Mouse (Mus musculus) adrenal gland, adult 18-20 months (tissue): ENCODE data around the gene Slc38a10. TPM values are rescaled to one million over a fixed set of nuclear protein-coding genes. Genes with fewer than 3 reads are reported as not detected.
A peak's percentile ranks its signal among the peaks of the same experiment; 100 is the strongest.

Experiments used
- DNase-seq, 2 experiments: peaks; one replicate each; pipeline ENCODE4 v3.0.0; 2021 to 2022; ENCODE audit warnings: low spot score in 2 of 2
- total RNA-seq, 2 experiments: library from RNA; stranded (reverse); gene quantifications; 1 replicate in 1 of 2; 2 replicates in 1 of 2; pipeline ENCODE4 v1.2.3; 2021

Gene Slc38a10
- total RNA-seq, 2 experiments from 2014 or later: 147 to 177 TPM

DNA sequence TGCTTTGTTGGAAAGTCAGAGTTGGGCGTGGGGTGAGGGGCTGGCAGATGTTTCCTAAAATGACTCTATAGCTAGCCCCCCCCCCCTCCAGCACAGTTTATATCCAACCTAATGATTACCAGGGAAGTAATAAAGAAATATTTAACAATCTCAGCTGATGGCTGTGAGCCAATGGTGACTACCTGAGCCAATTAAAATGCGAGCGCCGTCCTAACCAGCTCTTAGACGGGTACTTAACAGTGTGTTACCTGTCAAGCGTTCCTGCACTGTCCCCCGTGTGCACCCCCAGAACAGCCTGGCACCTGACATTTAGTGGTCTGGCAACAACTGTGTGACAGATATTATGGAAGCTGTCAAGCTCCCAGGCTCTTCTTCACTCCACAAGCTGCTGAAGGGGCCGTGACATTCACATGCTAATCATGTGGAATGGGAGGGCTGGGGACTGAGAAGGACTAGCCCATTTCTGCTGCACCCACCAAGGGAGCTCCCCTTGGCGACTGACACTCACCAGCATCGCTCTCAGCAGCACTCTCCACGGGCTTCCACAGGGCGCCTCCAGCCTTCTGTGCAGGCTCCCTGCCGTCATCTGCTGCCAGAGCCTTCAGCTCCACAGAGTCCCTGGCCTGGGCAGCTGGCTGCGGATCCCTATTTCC, 41.5 kb downstream of the Slc38a10 start:
- no peak for DNase-seq

DNA sequence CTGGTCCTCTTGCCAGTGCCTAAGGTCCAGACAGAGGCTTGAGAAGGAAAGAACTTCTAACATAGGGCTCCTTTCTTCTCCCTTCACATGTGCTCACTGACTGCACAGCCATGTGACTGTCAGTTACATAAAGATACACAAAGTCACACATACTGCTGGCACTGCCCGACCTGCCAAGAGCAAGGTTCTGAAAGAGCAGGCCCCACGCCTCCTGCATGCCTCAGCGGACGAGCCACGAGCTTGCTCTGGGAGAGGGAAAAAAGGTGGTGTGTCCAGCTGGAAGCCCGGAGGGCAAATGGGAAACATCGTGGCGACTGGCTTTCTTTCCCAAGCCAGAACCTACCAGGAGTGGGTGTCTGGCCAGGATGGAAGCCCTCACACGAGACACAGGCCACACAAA, 43.4 kb downstream of the Slc38a10 start:
- no peak for DNase-seq

DNA sequence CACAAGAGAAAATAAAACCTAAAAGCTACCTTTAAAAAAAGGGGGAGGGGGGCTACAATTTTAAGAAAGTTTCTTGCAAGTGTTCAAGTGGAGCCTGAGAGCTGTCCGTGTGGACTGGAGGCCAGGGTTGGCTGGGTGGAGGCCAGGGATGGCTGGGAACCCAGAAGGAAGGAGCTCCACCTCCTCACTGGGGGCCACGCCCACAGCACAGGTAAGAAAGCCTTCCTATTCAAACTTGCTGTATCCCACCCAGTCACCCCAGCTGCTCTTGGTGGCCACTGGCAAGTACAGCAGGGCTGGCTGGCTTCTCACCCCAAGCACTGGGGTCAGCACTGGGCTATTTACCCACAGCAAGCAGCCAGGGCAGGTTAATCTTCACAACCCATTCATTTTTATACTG, 44.1 kb downstream of the Slc38a10 start:
- DNase-seq: no peak

DNA sequence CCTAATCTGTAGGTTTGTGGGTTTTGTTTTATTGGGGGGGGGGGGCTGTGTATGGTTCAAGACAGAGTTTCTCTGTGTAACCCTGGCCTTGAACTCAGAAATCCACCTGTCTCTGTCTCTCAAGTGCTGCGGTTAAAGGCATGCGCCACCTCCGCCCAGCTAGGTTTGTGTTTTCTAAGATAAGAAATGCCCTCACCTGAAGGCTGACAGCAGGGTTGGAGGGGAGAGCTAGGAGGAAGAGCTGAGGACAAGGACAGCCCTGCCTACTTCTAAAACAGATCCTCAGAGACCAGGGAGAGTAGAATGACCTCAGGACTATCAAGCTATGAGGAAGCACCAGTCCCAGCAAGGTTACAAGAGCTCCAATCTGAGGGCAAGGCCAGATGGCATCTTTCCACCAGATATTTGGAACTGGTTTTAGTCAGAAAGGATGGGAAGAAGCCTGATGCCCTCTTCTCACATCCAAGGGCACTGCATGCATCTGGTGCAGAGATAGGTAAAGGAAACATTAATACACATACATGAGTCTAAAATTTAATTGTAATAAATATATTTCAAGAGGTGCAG, 47.6 kb downstream of the Slc38a10 start:
- no peak for DNase-seq

DNA sequence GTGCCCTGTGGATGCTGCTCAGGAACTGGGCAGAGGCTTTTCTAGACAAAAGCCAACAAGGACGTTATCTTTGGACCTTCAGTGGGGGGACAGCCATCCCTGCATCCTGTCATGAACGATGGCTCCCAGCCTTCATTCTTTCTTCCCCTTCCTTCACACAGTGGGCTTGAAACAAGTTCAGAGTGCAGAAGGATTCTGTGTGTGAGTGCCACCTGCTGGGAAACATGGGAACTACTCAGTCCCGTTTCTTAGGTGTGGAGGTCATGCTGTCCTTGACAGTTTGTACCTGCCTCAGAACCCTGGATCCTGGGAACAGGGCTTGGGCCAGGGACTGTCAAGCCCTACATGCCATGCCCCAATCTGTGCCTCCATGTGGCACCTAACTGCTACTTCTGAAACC, 50.1 kb downstream of the Slc38a10 start:
- DNase-seq: peak; percentile 39 to 59

DNA sequence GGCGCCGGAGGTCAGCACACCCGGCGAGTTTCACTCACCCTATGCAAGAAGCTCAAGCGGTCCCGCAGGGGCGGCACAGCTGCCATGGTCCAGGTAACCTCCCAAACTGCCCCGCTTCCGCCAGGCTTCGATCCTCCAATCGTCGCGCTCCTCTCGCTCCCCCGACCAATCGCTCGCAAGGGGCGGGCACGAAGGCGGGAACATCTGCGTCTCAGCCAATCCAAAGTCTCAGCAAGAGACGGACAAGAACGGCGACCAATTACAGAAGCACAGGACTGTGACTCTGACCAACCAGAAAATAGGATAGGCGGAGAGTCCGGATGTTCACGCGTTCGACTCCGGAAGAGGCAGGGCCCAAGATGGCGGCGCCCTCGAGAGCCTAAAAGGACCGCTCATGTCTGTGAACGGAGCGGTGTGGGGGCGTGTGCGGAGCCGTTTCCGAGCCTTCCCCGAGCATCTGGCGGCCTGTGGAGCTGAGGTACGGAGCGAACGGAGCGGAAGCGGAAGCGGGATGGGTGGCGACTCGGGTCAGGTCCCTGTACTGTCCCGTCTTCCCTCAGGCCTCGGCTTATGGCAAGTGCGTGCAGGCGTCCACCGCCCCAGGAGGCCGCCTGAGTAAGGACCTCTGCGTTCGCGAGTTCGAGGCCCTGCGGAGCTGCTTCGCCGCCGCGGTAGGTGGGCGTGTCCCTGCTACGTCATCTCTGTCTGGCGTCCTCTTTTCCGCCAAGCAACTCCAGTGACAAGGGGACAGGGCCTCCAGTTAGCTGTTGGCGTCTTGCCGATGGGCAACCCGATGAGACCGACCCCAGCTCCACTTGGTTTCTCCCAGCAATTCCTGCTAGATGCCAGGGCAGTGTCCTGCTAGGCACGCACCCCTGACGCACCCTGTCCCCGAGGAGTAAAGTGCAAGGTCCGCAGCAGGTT, 52.3 kb downstream of the Slc38a10 start, which contains the start of the genes Tepsin and Ndufaf8:
Gene Tepsin, minus strand, starts transcription at position 144 of the 924 bp plus-strand sequence.
Gene Ndufaf8, plus strand, starts transcription at position 341 of the 924 bp plus-strand sequence.
- DNase-seq: peak; percentile 98 to 99

DNA sequence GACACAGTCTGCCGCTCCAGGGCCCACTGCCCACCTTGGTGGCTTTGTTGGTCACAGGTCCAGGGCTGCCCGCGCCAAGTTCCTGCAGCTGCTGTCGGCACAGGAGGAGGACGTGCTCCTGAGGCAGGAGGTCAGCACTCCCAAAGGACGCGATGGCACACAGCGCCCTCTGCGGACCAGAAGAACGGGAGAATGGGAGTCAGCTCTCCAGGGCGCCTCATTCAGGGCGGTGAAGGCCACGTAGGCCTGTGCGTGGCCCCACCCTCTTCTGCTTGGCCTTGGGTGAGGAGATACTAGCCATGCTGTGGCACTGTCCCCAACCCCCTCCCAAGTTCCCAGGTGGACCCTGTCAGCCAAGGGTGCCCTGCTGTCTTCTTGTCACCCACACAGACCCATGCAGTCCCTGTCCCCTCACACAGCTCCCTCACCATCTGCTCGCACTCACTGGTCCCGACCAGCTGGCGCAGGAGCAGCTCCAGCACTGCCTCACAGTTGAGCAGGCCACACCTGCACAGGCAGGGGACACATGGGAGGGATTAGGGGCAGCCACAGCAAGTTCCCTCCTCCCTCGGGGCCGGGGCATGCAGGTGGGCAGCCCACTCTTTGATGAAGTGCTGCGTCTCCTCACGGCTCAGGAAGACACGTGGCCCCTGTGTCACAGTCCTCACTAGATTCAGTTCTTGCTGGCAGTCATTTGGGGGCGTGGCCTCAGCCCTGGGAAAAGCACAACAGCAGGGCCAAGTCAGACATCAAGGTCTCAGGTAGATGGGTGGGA, 58.1 kb downstream of the Slc38a10 start:
- peak in 1 of 2 experiments; percentile 59 for DNase-seq

DNA sequence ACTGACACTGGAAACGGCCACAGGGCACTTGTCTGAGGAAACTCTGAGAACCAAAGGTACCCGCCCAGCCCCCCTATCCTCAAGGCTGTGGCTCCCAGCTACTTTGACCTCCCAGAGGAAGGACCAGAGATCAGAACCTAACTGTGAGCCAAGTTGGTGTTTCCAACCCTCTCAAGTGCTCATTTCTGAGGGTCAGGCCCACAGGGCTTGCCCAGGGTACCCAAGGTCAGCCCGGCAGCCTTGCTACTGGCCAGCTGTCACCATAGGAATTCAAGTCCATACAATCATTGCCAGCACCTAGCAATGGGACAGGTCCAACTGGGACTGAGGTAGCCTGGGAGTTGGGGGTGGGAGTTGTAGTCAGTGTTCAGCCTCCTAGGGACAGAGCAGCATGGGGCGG, 60.5 kb downstream of the Slc38a10 start:
- no peak for DNase-seq

DNA sequence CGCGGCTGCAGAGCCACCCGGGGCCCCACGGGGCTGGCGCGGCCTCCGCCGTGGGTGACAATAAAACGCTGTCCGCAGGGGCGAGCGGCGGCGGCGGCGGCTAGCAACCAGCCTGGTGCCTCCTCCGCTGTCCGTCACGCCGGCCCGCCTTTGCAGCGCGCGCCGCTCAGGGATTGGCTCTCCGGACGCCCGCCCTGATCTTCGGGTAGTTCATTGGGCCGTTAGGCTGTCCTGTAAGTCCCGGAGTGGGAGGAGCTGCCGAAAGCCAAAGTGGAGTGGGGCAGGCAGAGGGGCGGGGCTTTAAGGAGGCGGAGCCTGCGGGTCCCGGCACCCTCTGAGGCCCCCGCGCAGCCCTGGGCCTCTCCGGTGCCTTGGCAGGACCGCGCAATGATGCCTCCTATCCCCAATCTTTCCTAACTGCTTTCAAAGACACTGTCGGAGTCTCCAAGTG, 64.4 kb downstream of the Slc38a10 start, which contains the start of gene Cep131:
Gene Cep131, minus strand, starts transcription at position 126 of the 451 bp plus-strand sequence.
- peak; percentile 96 for DNase-seq

DNA sequence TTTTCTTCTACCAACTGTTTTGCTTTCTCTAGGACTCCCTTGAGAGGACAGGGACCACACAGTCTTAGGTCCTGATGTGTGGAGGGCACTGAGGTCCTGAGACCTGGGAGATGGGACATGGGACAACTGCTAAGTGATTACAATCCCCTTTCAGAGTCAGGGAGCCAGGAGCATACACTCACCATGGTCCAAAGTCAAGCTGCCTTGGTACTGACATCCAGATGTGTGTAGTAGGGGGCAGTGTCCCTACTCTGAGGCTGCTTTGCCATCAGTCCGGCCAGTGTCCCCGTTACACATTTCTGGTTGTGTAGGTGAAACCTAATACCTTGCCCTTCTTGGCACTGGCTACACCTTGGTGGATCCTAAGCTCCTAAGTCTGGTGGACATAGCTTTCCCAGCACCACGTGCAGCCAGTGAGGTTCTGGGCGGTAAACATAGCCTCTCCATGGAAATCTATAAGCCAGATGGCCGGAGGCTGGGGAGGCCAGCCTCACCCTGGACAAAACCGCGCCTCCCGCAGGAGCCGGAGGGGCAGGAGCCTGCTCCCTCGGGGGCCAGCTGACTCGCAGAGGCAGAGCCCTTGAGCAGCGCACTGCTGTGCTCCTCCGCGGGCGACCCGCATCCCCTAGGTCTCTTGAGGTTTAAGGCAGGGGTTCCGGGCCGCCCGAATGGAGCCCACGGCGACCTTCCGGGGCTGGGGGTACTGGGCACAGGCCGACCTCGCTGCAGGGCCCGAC, 65.1 kb downstream of the Slc38a10 start:
- peak; percentile 40 to 45 for DNase-seq

DNA sequence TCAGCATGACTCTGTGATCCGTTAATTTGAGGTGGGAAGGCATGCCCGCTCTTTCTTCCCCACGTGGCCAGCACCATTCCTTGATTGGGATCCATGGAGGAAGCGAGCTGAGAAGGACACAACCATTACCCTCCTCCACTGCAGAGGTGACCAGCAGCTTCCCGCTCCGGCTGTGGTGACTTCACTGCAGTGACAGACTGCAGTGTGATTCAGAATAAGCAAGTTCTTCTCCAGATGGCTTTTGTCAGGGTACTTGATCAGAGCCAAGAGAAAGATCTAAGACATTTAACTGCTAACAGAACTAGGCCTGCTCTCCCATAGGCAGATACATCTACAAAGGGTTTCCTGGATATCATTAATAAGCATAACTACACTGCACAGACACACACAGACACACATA, 70.9 kb downstream of the Slc38a10 start:
- no peak for DNase-seq

DNA sequence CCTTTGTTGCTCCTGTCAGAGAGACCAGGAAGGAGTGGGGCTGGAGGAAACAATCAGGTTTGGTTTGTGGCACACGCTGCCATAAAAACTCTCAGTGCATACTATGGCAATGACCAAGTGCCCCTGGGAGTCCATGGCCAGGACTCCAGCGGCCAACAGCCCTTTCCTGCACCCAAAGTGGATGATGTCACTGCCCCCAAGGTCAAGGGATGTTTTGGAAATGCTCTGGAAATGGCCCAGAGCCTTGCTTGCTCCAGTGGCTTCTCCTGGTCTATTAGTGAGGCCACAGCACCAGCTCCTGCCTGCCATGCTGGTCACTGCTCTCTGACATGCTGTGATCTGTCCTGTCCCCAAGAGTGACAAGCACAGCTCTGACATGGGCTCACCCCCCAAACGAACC, 75.0 kb downstream of the Slc38a10 start:
- DNase-seq: peak; percentile 41 to 71

DNA sequence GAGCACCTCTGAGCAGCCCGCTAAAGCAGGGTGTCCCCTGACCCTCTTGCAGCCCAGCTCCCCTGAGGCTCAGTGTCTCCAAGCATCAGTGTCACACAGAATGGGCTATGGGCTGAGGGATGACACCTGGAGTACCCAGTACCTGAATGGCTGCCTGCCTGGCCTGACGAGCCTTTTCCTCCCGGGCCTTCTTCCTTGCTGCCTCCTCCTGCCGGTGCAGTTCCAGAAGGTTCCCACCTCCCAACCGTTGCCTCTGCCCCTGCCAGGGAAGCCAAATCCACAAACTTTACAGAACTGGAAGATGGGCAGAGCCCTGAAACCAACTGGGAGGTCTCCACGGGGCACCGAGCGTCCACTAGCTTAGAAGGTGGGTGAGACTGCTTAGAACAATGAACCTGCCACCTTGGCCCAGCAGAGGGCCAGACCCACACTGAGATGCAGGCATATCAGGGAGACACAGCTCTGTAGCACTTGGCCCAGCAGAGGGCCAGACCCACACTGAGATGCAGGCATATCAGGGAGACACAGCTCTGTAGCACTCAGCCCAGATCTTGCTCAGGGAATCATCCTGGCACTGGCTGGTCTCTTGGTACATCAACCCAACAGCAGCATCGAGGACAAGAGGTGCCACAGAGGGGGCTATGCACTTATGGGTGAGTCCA, 78.0 kb downstream of the Slc38a10 start:
- DNase-seq: no peak

DNA sequence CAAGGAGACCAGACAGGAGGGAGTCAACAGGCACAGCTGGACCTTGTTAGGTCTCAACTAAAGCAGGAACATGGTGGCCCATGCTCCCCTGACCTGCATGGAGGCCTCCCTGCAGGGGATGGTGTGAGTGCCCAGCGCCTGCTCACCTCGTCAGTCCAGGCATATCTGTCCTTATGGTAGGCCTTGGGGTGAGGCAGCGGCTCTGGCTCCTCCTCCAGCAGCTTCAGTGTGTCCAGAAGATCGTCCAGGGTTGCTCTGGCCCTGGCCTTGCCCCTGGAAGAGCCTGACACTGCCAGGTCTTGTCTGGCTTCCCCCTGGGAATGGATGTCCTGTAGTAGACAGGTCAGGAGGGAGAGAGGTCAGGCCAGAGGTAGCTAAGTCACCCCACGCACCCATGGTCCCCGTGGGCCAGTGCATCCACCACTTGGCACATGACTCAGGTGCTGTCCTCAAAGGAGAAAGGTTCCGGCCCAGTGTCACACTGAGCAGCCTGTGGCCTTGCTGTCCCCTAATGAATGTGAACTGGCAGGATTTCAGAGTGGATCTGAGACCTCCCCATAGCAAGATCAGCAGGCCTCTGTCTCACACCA, 79.3 kb downstream of the Slc38a10 start:
- DNase-seq: peak in 1 of 2 experiments; percentile 57

DNA sequence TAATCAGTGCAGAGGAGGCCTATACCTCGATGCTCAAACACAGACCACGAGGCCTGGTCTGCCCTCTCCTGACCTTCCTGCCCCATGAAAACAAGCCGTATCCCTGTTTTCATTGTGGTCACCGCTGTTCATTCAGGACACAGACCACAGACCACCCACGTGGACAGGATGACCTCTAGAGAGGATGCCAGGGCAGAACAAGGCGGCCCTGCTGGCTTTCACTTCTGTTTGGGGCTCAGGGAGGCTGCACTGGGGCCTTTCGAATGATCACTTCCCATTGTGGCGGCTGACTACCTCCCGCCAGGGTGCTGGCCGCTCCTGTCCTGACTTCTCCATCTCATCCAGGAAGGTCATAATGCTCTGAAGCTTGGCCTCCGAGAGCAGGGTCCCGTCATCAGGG, 80.1 kb downstream of the Slc38a10 start:
- no peak for DNase-seq

DNA sequence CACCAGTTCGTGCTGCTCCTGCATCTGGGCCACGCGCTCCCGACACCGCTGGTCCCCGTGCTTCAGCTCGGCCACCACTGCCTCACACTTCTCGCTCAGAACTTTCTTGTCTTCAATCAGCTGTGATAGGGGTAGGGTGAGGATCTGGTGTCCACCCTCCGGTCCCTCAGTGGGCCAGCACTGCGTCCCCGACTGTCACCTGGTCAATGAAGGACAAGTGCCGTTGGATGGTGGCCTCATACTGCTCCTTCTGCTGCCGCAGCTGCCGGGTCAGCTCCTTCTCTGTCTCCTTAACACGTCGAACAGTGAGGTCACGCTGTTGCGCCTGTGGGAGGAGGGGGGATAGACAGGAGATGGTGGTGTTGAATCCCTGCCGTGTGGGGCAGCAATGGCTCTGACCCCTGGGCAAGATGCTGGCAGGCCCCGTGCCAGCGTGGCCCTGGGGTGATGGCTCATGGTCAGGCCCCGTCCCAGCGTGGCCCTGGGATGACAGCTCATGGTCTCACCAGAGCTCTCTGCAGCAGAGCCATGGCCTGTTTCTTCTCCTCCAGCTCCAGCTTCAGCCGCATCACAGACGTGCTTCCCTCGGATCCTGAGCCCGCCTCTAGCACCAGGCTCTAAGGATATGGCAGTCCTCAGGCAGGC, 80.7 kb downstream of the Slc38a10 start:
- DNase-seq: peak in 1 of 2 experiments; percentile 60

DNA sequence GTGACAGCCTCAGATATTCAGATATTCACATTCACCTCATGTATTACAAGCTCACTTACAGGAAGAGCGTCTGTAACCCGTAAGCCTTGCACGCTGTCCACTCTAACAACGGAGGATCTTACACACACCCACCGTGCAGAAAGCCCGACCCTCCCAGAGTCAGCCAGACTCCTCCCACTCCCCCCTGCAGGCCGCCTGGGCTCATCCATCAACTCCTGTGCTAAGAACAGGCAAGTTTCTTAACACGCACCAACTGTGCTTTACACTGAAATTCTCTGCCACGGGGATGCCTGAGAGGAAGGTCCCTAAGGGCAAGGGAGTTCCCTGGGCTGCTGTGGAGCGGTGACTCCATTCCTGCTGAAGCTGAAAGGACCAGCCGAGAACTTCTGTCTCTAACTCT, 81.9 kb downstream of the Slc38a10 start:
- DNase-seq: no peak

DNA sequence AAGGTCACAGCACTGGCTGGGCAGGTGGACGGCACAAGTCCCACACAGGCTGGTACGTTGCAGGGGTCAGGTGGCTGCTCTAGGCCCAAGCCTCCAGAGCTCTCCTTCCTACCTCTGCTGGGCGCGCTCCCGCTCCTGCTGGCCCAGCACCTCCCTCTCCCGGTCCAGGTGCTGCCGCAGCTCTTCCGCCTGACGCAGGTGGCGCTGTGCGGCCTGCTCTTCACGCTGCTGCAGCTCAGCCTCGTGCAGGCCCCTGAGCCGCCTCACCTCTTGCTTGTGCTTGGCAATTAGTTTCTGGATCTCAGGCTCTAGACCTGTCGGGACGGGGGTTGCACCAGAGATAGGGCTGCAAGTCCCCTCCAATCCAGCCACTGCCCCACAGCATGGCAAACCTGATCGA, 83.3 kb downstream of the Slc38a10 start:
- DNase-seq: no peak

DNA sequence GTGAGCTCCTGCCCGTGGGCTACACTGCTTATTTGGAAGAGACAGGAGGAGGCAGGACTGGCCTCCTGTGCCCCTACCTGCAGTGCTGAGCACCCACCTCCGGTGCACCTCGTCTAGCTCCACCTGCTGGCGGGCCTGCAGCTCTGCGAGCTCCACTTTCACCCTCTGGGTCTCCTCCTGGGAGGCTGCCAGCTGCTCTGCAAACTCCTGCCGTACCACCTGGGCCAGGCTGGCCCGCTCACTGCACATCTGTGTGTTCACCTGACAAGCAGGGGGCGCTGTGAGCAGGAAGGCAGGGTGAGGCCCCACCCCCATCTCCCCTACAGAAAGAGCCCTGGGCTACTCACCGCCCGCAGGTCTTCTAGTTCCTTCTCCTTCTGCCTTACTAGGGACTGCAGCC, 85.9 kb downstream of the Slc38a10 start:
- DNase-seq: peak; percentile 62 to 68
